Mouse (Mus musculus) cerebellum, adult 11-12 months (tissue): ENCODE measurements around the gene Col18a1.
A peak's percentile ranks its signal among the peaks of the same experiment; 100 is the strongest.

Experiments used
- DNase-seq: peaks from one replicate; pipeline ENCODE4 v3.0.0; 2022

Col18a1 gene

GRCm38 (mm10) chr10:77133951-77134806 lies 32.2 kb downstream of the Col18a1 start:
- no peak for DNase-seq

GRCm38 (mm10) chr10:77132118-77132517 lies 34.2 kb downstream of the Col18a1 start:
- DNase-seq, result no peak

- no peak for DNase-seq
Observed at GRCm38 (mm10) chr10:77131536-77131935, 34.8 kb downstream of the Col18a1 start.

DNA sequence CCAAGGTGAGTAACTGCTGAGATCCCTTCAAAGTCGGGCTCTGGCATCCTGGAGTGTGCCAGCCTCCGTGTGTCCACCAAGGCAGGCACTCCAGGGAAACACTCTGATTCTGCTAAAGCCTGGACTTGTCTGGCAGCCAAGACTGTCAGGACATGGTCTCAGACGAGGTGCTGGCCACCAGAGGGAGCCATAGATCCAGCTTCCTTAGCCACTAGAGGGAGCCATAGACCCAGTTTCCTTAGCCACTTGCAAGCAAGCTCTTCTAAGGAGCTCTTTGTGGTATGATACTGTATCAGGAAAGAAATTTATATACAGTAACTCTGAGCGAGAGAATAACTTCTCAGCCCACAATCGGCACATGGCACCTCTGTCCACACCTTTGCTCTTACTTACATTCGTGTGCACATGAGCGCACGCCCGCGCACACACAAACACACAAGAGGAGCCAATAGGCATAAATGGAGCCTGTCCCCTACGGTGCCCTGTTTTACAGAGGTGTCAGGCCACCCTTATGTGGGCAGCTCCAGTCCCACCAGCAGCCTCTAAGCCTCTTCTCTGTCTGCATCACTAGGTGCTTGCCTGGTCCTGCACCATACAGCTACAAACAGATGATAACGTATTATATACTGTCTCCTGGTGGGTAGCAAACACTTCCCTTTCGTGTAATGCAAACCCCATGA lies 35.6 kb downstream of the Col18a1 start:
- DNase-seq, result peak; percentile 90

- peak; percentile 44 for DNase-seq
Observed at GRCm38 (mm10) chr10:77129637-77130410, 36.5 kb downstream of the Col18a1 start.

- no peak for DNase-seq
Observed at GRCm38 (mm10) chr10:77127926-77128325, 38.4 kb downstream of the Col18a1 start.

GRCm38 (mm10) chr10:77126590-77126989 lies 39.8 kb downstream of the Col18a1 start:
- DNase-seq, result no peak

- no peak for DNase-seq
Observed at GRCm38 (mm10) chr10:77125078-77125731, 41.1 kb downstream of the Col18a1 start.

DNA sequence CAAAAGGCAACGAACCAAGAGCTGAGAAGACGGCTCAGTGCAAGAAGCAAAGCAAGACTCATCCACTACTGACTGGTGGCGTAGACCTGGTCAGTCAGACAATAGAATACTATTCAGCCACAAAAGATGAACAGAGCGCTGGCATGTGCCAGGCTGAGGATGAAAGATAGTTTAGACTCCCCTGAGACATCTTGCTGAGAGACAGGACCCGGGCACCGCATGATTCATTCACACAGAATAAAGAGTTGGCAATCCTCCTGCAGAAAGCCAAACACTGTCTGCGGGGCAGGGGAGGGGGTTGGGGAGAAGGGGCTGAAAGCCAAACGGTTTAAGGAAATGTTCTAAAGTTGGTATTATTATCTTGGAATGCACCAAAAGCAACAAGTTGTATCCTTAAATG lies 42.4 kb downstream of the Col18a1 start:
- no peak for DNase-seq

- DNase-seq, result no peak
Observed at GRCm38 (mm10) chr10:77121287-77122022, 44.9 kb downstream of the Col18a1 start.

GRCm38 (mm10) chr10:77120501-77120900 lies 45.8 kb downstream of the Col18a1 start:
- no peak for DNase-seq

- no peak for DNase-seq
Observed at GRCm38 (mm10) chr10:77119437-77119836, 46.9 kb downstream of the Col18a1 start.

DNA sequence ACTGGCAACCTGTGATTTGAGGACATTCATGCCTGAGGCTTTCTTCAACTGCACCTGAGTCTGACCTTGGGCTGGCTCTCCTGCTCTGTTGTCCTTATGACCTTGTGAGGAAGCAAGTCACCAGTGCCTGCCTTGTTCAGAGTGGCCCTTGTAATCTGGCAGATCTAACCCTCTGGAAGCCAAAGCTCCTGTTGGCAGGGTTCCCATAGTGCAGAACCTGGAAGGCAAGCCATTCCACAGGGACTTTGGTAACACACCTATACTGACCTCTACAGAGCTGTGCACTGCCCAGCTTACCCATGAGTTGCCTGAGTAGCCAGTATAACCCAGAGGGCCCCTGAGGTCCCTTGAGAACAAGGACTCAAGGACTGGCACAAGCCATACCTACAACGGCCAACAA lies 48.0 kb downstream of the Col18a1 start:
- DNase-seq, result no peak

- DNase-seq, result no peak
Observed at GRCm38 (mm10) chr10:77116537-77117455, 49.6 kb downstream of the Col18a1 start.

GRCm38 (mm10) chr10:77113489-77114240 lies 52.7 kb downstream of the Col18a1 start:
- no peak for DNase-seq

- DNase-seq, result no peak
Observed at GRCm38 (mm10) chr10:77111550-77112249, 54.6 kb downstream of the Col18a1 start.

- DNase-seq, result no peak
Observed at GRCm38 (mm10) chr10:77110843-77111242, 55.5 kb downstream of the Col18a1 start.

DNA sequence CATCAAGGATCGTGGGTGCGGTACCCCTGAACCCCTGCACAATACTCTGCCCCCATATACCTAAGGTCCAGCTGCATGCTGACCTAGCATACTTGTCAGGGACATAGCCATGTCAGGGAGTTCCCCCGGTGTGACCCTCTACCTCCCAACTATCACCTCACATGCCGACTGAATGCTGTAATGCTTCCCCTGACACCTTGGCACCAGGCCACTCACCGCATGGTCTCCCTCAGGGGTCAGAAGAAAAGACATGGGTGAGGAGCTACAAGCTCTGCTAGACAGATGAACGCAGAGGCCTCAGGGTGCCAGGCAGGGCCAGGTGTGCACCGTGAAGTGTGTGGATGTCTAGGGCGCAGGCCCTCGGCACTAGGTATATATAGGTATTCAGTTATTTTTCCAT lies 56.3 kb downstream of the Col18a1 start:
- no peak for DNase-seq

DNA sequence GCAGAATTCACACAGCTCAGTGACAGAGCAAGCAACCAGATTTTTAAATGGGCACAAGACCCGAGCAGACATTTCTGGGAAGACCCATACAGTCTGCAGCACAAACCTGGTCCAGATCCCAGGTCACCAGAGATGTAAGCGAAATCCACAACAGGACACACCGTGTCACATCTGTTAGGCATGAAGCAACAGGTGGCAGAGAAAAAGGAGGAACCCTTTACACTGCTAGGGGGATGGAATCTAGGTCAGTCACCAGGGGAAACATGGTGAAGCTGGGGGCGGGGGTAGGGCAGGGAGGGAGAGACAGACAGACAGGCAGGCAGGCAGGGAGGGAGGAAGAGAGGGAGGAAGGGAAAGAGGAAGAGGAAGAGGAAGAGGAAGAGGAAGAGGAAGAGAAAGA lies 58.2 kb downstream of the Col18a1 start:
- DNase-seq, result no peak

- DNase-seq, result no peak
Observed at GRCm38 (mm10) chr10:77104327-77104726, 62.0 kb downstream of the Col18a1 start.
